Mouse (Mus musculus) spleen, adult 2 months (tissue): ENCODE measurements around the gene Lgr5.

Source experiments
- CTCF ChIP-seq: fragments of 200-500 bp; IDR thresholded peaks from 2 replicates; pipeline ENCODE4 v1.5.1; 2011; ENCODE audit warnings: mild to moderate bottlenecking, inconsistent platforms; ENCODE audit not compliant: insufficient read depth, insufficient read length, insufficient replicate concordance; ENCODE audit errors: extremely low read depth
- POLR2A ChIP-seq: fragments of 200-500 bp; IDR thresholded peaks from 2 replicates; pipeline ENCODE4 v1.6.1; 2011; ENCODE audit warnings: low read depth, low read length, inconsistent platforms

DNA sequence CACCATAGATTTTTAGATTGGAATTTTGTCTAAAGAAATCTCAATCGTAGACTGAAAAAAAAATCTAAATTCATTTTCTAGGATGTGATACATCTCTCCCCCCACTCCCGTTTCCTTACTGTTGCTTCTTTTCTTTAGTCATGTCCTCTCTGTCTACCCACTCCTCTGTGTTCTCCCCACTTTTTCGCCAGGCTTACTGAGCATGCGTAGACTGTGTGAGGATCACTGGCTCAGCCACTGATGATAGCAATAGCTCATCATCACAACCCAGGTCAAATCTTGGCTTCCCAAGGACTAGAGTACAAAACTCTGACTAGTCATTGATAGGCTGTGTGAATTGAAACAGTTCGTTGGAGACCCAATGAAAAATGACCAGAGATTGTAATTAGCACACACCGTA lies 6.1 kb upstream of the Lgr5 start:
- TF ChIP-seq CTCF, result no peak
- TF ChIP-seq POLR2A, result no peak
